Mouse (Mus musculus): ENCODE measurements at regions not wholly inside any gene's neighbourhood (a gene's known extent, or its start where the extent isn't known, plus 50 kb on each side); places are given as distances from the start of the nearest gene placed in this dataset.

GRCm38 (mm10) chr13:110911866-110912265, 342.9 kb upstream of the Actbl2 start:
- no peak for TF ChIP-seq MYB (IDR thresholded peaks at IDR 0.05; ENCODE audit: low read depth, low read length)
- TF ChIP-seq CHD2 (IDR thresholded peaks at IDR 0.05; ENCODE audit: low read length) = no peak
- TF ChIP-seq CTCF (IDR thresholded peaks at IDR 0.05 in 2 of 3, conservative IDR thresholded peaks at IDR 0.05 in 1 of 3; ENCODE audit: control insufficient read depth in 1 of 3, insufficient read depth in 1 of 3, low read depth in 2 of 3, low read length in 3 of 3, poor library complexity in 1 of 3, severe bottlenecking in 1 of 3) = no peak
- no peak for TF ChIP-seq EP300 (IDR thresholded peaks at IDR 0.05; ENCODE audit: low read depth in 1 of 2, low read length in 2 of 2)
- TF ChIP-seq TBP (IDR thresholded peaks at IDR 0.05; ENCODE audit: low read depth, low read length) = no peak
- TF ChIP-seq POLR2A (IDR thresholded peaks at IDR 0.05; ENCODE audit: control insufficient read depth in 1 of 2, insufficient read depth in 1 of 2, low read depth in 1 of 2, low read length in 2 of 2, poor library complexity in 1 of 2) = no peak
- no peak for TF ChIP-seq CHD1 (IDR thresholded peaks at IDR 0.05; ENCODE audit: low read depth, low read length)
- TF ChIP-seq JUND (IDR thresholded peaks at IDR 0.05; ENCODE audit: low read depth, low read length) = no peak
- TF ChIP-seq GATA1 (IDR thresholded peaks at IDR 0.05; ENCODE audit: low read depth, low read length) = no peak
- no peak for TF ChIP-seq MAX (IDR thresholded peaks at IDR 0.05; ENCODE audit: low read length)
- TF ChIP-seq ELF1 (IDR thresholded peaks at IDR 0.05; ENCODE audit: low read depth, low read length) = no peak
- TF ChIP-seq NELFE (IDR thresholded peaks at IDR 0.05; ENCODE audit: low read depth, low read length) = no peak
- no peak for TF ChIP-seq UBTF (IDR thresholded peaks at IDR 0.05; ENCODE audit: borderline replicate concordance, insufficient read depth, low read depth, low read length)
